Mouse (Mus musculus): ENCODE measurements around the gene Faap20. TPM values are rescaled to one million over a fixed set of nuclear protein-coding genes. Genes with fewer than 3 reads are reported as not detected.

The Faap20 gene
- polyA plus RNA-seq (2012; fragmentation: generic; extraction: Trizol) = 10 to 100 TPM; 34.6 to 41.6 TPM

GRCm38 (mm10) chr4:155249648-155250351, at the start of gene Faap20:
Gene Faap20 (plus strand): TSS chr4:155249802.

GRCm38 (mm10) chr4:155222552-155222840, 27.1 kb upstream of the Faap20 start, which contains the start of gene Ski:
Gene Ski (minus strand): TSS chr4:155222592.

Other genes starting within 250 kb of the Faap20 start
- under 1 TPM; 0.06 to 0.25 TPM for gene Plch2, start 193.0 kb upstream of the Faap20 start, polyA plus RNA-seq (2012; fragmentation: generic; extraction: Trizol)
- 1 to 10 TPM; 7.1 to 9.7 TPM for gene Pex10, start 182.8 kb upstream of the Faap20 start, polyA plus RNA-seq (2012; fragmentation: generic; extraction: Trizol)
- gene Rer1, start 163.4 kb upstream of the Faap20 start, polyA plus RNA-seq (2012; fragmentation: generic; extraction: Trizol) = 10 to 100 TPM; 59.3 to 90.2 TPM
- 1 to 10 TPM in 1 of 2 experiments, under 1 TPM in 1; 0.71 to 2.8 TPM for gene Morn1, start 163.2 kb upstream of the Faap20 start, polyA plus RNA-seq (2012; fragmentation: generic; extraction: Trizol)
- 10 to 100 TPM; 11.9 to 61.3 TPM for gene Ski, start 27.2 kb upstream of the Faap20 start, polyA plus RNA-seq (2012; fragmentation: generic; extraction: Trizol)
- under 1 TPM in 1 of 2 experiments, not detected in 1; 0.05 TPM for gene Prkcz, start 111.6 kb downstream of the Faap20 start, polyA plus RNA-seq (2012; fragmentation: generic; extraction: Trizol)
- gene Gabrd, start 148.3 kb downstream of the Faap20 start, polyA plus RNA-seq (2012; fragmentation: generic; extraction: Trizol) = not detected
- gene Cfap74, start 159.4 kb downstream of the Faap20 start, polyA plus RNA-seq (2012; fragmentation: generic; extraction: Trizol) = 1 to 10 TPM in 1 of 2 experiments, under 1 TPM in 1; 0.70 to 1.7 TPM
- gene Tmem52, start 219.3 kb downstream of the Faap20 start, polyA plus RNA-seq (2012; fragmentation: generic; extraction: Trizol) = under 1 TPM in 1 of 2 experiments, not detected in 1; 0.09 TPM
- gene Gnb1, start 241.6 kb downstream of the Faap20 start, polyA plus RNA-seq (2012; fragmentation: generic; extraction: Trizol) = 100 to 1,000 TPM; 154 to 245 TPM